Mouse (Mus musculus) layer of hippocampus, adult 18-20 months (tissue): ENCODE measurements at regions not wholly inside any gene's neighbourhood (a gene's known extent, or its start where the extent isn't known, plus 50 kb on each side); places are given as distances from the start of the nearest gene placed in this dataset.
A peak's percentile ranks its signal among the peaks of the same experiment; 100 is the strongest.

Source experiments
- DNase-seq, 2 experiments: peaks; one replicate each; pipeline ENCODE4 v3.0.0; 2022; ENCODE audit warnings: low spot score in 2 of 2

DNA sequence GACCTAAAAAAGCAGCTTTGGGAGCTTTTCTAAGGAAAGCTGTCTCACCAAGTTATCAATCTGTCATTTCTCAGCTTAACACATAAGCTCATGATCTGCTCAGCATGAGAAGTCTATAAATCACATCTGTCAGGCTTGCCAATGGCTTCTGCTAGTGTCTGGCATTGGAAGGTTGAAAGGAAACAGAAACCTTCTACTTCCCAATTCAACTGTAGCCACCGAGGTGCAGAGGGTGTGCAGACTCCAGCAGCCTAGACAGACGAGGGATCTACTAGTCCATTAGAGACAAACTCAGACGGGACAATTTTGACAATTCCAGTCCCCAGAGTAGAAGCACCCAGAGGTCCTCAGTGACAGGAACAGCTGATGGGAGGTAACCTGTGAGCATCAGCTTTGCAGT lies 103.0 kb downstream of the Nab1 start:
- DNase-seq, result no peak

DNA sequence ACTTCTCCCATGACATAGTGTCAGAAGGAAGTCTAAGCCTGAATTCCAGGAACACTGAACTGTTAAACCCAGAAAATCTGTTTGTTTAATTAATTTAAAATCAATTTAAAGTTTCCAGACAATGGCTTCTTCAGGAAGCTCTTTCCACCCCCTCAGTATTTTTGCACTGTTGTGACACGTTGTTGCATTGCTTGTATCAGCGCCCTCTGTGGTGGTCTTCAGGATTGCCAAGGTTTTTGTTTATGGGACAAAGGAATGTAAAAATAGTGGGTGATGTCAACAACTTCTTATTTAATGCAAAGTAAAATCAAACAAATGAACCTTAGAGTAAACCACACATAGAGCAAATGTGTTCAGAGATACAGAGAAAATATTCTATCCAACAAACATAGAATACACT lies 107.5 kb downstream of the Nab1 start:
- DNase-seq, result no peak

DNA sequence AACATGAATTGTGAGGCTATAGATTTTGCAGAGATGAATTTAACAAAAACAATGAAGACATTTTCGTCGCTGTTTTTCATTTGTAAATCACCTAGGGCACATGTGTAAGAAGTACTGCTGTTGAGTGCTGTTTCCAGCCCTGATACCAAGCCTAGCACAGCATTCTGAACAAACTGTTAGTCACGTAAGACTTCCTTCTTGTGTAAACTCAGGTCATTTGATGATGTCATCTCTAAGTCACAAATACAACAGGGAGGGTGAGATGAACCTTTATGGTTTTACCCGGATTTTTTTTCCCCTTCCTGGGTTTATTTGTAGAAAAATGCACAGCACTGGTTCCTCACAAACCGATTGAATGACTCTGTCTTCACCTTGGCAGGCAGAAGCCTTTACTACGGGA lies 111.6 kb downstream of the Nab1 start:
- DNase-seq, result no peak

- peak; percentile 26 to 49 for DNase-seq
Measured at GRCm38 (mm10) chr1:52388118-52388517, 112.4 kb downstream of the Nab1 start.

- no peak for DNase-seq
Measured at GRCm38 (mm10) chr1:52387062-52387461, 113.4 kb downstream of the Nab1 start.

- no peak for DNase-seq
Measured at GRCm38 (mm10) chr1:52375320-52375719, 125.2 kb downstream of the Nab1 start.

DNA sequence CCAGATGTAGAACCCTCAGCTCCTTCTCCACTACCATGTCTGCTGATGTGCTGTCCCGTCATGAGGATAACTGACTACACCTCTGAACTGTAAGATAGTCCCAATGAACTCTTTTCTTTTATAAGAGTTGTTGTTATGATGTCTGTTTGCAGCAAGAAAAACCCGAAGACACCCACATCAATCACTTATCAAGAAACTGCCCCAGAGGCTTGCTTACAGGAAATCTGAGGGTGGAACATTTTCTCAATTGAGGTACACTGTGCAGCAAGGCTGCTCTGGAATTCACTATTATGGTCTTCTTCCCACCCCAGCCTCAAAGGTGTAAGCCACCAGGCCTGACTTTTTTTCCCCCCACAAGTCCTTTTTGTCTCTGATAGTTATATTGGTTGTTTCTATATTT lies 125.8 kb downstream of the Nab1 start:
- DNase-seq, result no peak

GRCm38 (mm10) chr1:52373817-52374216 lies 126.7 kb downstream of the Nab1 start:
- DNase-seq, result no peak

DNA sequence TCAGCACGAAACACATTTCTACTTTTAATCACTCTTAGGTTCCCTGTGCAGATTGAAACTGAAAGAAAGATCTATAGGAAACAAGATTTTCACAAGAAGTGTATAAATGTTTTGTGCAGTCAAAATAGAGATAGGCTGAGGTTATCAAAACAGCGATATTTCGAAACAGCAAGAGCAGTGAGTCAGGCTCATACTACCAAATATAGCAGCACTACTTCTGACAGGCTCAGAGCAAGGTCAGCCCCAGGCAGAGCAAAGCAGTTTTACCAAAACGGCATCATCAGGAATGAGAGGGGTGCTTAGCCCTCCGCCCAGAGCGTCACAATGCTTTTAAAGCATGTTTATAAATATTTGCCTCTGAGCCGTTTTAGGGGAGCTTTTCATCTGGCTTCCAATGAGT lies 133.4 kb upstream of the Gls start:
- DNase-seq, result no peak

- peak in 1 of 2 experiments; percentile 33 for DNase-seq
Measured at GRCm38 (mm10) chr1:52363625-52364024, 130.6 kb upstream of the Gls start.

DNA sequence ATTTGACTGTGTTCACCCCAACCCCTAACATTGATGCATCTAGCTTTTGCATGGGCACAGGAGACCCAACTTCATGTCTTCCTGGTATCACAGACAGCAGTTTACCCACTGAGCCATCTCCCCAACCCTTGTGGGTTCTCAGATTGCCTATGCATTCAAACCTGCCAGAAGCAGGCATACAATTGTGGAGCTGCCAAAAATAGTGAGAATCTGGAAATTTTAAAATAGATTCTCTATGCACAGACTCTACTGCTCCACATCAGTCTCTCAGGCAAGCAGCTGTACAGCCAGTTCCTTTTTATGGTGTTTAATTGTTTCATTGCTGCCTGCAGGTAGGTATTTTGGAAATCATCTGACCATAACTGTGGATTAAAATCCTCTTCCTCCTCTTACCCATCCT lies 129.9 kb upstream of the Gls start:
- DNase-seq, result no peak

DNA sequence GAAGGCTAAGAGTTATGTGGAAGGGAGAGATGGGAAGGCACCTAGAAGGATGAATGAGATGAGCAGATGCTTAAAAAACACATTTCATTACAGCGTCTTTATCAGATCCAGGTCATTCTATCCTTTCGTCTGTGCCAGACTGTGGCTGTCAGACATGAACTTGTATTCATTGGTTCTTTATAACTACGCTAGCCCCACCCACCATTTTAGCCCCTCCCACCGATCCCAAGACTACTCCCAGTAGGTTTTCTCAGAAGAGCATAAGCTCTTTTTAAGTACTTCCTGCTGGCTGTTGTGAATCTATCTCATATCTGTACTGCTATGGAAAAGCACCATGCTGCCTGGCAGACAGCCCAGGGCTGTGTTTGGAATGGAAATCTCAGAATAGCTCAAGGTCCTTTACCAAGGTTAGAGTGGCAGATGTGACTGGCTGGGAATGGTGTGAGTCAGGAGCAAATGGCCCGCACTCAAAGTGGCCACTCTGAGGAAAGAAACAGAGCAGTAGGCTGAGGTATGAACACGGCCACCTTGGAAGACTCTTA lies 121.1 kb upstream of the Gls start:
- peak in 1 of 2 experiments; percentile 16 for DNase-seq

- DNase-seq, result no peak
Measured at GRCm38 (mm10) chr1:52342127-52342526, 109.1 kb upstream of the Gls start.

DNA sequence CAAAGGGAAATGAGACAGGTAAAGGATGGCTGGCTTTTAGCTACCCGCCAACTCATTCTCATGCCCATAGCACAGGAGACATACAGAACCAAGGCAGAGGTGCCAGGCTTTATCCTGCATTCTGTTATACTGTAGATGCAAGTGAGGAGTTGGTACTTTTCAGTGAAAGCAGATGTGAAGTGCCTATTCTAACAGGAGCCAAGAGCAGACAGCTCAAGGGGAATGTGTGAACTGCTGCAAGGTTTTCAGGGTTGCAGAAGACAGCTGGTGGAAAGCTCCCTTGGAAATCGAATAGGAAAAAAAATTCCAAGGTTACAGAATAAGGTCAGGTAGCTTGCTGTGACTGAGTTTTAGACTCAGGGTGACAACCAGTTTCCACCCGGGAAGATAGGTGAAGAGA lies 105.7 kb upstream of the Gls start:
- no peak for DNase-seq

- DNase-seq, result no peak
Measured at GRCm38 (mm10) chr1:52338243-52338642, 105.2 kb upstream of the Gls start.

DNA sequence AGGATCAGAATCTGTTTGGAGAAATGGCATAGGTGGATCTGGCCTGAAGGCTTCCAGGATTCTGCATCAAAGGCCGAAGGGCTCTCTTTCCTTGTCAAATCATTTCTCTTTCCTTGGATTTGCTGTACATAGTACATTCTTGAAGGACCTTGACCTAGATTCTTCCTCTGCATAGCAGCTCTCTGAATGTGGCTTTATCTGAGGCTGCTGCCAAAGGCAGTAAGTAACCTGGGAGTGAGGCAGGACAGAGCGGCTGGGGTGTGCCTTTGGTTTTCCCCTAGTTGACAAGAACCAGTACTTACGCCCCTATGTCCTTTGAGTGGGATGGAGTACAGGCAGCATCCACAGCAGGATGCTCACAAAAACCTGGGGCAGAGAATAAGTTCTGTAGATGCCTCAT lies 103.7 kb upstream of the Gls start:
- DNase-seq, result no peak

DNA sequence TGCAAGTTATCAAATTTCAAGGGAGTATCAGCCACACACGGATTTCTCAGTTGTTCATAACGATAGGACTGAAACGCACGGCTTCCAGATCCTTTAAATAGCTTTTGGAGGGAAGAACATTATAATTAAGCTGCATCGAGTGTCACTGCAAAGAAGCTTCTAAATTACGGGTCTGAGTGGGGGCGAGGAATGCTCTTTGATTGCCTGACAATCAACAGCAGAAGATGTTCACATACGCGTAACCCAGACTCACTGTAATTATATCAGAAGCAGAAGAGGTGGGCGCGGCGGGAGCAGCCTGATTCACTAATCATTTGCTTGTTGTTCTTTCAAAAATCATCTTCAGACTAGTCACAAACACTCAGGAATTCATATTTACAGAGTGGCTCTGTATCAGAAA lies 99.0 kb upstream of the Gls start:
- DNase-seq, result peak; percentile 22 to 45

- peak; percentile 40 to 68 for DNase-seq
Measured at GRCm38 (mm10) chr1:52331442-52331841, 98.4 kb upstream of the Gls start.

DNA sequence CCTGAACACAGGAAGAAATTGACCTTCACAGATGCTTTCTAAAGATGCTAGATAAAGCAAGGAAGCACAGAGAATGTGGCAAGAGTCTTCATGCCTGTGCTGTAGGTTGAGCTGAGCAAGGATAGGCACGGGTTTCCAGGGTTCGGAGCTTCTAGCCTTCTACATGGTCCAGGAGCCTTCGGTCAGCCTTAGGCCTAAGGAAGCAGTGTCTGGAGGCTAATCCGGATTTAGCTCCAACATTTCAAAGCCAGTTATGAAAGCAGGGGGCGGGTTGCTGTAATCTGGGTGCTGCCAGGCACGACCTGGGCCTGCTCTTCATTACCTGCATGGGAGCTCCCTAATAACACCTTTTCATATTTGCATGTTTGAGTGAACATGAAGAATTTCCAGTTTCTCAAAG lies 97.5 kb upstream of the Gls start:
- DNase-seq, result no peak

DNA sequence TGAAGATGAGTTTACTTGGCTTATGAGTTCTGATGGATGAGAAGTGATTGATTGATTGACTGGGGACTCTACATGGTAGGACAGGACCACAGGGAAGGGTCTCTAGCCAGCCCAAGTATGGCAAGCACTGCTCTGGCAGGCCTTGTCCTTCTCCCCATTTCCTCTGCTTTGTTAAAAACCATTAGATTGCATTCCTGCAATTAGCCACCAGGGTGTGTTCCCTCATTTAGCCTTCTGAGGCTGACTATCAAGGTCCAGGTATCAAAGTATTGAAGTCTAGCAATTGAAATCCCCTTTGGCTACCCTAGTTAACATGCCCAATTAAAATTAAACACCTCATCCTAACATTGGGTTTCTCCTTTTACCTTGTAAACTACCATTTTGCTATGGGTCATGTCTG lies 95.5 kb upstream of the Gls start:
- no peak for DNase-seq

DNA sequence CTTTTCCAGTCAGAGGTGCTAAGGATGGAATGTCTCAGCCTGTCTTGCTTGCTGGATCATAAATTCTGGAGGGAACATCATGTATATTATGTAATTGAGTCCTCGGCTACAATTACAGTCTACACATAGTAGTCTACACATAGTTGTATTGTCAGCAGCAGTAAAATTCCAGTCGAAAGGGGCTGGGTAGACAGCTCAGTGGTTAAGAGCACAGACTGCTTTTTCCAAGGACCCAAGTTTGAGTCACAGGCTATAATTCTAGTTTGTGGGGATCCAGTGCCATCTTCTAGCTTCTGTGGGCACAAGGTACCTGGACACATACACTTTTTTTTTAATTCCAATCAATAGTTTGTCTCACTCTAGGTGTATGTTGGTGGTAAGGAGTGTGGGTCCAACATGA lies 91.3 kb upstream of the Gls start:
- DNase-seq, result no peak

DNA sequence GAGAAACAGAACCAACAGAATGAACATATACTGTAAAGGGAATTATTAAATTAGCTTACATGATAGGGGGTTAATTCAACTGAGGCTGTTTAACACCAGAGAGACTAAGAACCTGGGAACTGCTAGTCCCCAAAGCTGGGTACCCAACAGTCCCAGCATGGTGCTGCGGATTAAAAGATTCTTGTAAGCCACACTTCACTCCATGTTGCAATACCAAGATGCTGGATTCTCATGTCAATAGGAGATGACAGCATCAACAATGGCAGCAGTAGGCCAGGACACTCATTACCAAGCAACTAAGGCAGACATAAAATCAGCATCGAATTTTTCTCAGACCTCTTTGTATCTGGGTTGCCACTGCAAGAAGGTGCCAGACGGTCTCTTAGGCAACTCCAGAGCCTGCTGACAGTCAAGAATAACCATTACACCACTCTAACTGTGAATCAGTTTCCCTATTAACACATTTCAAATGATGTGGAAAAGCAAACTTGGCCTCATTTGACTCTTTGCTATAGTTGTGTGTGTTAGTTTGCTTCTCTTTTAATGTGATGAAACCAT lies 79.1 kb upstream of the Gls start:
- no peak for DNase-seq

DNA sequence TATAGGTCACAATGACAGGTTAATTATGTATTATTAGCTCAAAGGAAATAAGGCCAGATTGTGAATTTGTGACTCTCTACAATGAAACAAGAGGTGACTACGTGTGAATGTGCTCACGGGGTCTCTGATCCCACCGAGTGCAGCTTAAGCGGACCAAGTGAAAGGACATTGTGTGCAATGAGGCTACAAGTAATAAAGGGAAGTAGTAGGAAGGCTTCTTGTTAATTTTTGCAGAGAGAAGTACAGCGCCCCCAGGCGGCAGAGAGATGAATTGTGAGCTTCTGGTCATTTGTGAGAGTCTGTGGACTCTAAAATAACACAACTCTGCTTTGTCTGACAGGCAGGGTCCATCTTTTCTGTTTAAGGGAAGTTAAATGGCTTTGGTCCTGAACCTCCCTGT lies 73.9 kb upstream of the Gls start:
- peak in 1 of 2 experiments; percentile 24 for DNase-seq
